Mouse (Mus musculus) liver, postnatal 0 days (tissue): ENCODE measurements around the gene Lrrc32. TPM values are rescaled to one million over a fixed set of nuclear protein-coding genes. Genes with fewer than 3 reads are reported as not detected.

Experiments used
- ATAC-seq: fragments of 200-750 bp; cut with Nextera tagmentation; 2 replicates; pipeline ENCODE4 v1.8.0; 2017; ENCODE audit warnings: mild to moderate bottlenecking, moderate library complexity
- DNase-seq: peaks from one replicate; pipeline ENCODE4 v3.0.0-alpha.2; 2016
- H3K27ac ChIP-seq: fragments of 300-500 bp; sonication (generic); 2 replicates; pipeline ENCODE4 v1.5.1; 2014; ENCODE audit warnings: antibody characterized with exemption, moderate library complexity, mild to moderate bottlenecking, low read depth
- H3K27me3 ChIP-seq: fragments of 300-500 bp; sonication (generic); 2 replicates; pipeline ENCODE4 v1.6.1; 2014; ENCODE audit warnings: low read length, control low read depth, mixed read lengths; ENCODE audit not compliant: insufficient read depth
- H3K36me3 ChIP-seq: fragments of 300-500 bp; sonication (generic); replicated peaks from 2 replicates; pipeline ENCODE4 v1.6.1; 2014; ENCODE audit warnings: mild to moderate bottlenecking, control low read depth, low read length, moderate library complexity, mixed read lengths; ENCODE audit not compliant: insufficient read depth
- H3K4me1 ChIP-seq: fragments of 300-500 bp; sonication (generic); 2 replicates; pipeline ENCODE4 v1.6.1; 2014; ENCODE audit warnings: antibody characterized with exemption, mild to moderate bottlenecking, control low read depth; ENCODE audit not compliant: insufficient read depth
- H3K4me2 ChIP-seq: fragments of 300-500 bp; sonication (generic); 2 replicates; pipeline ENCODE4 v1.6.1; 2014; ENCODE audit warnings: low read depth, mild to moderate bottlenecking, low read length, moderate library complexity, mixed read lengths
- H3K4me3 ChIP-seq: fragments of 300-500 bp; sonication (generic); 2 replicates; pipeline ENCODE4 v1.5.1; 2014; ENCODE audit warnings: low read depth, low read length
- H3K9ac ChIP-seq: fragments of 300-500 bp; sonication (generic); replicated peaks from 2 replicates; pipeline ENCODE4 v1.6.1; 2014; ENCODE audit warnings: mild to moderate bottlenecking, moderate library complexity
- H3K9me3 ChIP-seq: fragments of 300-500 bp; sonication (generic); 2 replicates; pipeline ENCODE4 v1.6.1; 2016; ENCODE audit warnings: mild to moderate bottlenecking, control low read depth, low read length, mixed read lengths
- CTCF ChIP-seq: sonication (generic); IDR thresholded peaks from 2 replicates; pipeline ENCODE4 v1.5.1; 2016; ENCODE audit warnings: antibody characterized with exemption, low read depth
- EP300 ChIP-seq: IDR thresholded peaks from 2 replicates; pipeline ENCODE4 v1.6.1; 2016; ENCODE audit warnings: antibody characterized with exemption, low read depth, mild to moderate bottlenecking
- WGBS: fragments of 180-500 bp; shearing (Covaris S2); extraction: QIAGEN DNeasy Blood & Tissue Kit; methylation state at CpG from one replicate; pipeline ENCODE4 v1.1.7; 2014; ENCODE audit not compliant: insufficient replicate concordance; 5-methylcytosine and 5-hydroxymethylcytosine counted together
- polyA plus RNA-seq: library from polyadenylated mRNA; unstranded; fragments of >200 nt; fragmentation: Nextera tagmentation; extraction: Ambion mirVana; gene quantifications from 2 replicates; pipeline ENCODE4 v1.2.1, GENCODE M21; 2015

Lrrc32 gene
- polyA plus RNA-seq, 1 experiment from 2014 or later: 6.2 TPM

DNA sequence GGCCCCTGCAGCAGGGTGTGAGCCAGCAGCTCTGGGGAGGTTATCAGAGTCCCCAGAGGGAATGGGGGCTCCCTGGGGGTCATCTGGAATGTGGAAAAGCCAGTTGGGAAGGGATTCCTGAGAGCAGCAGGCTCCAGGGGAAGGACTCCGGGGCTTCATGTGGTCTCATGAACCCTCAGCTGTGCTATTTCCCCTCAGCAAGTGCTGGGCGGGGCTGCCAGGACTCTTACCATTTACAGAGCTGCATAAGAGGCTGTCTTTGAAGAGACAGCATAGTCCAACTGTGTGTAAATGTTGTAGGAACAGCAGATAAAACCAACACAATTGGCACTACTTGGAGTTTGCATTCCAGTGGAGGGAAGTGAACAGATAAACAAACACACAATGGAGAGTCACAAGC, 61.5 kb downstream of the Lrrc32 start:
- Histone ChIP-seq H3K9me3 (no peaks in the 10 kb centered on the region), H3K4me1 (no peaks in the 10 kb centered on the region), H3K27me3 (no peaks in the 10 kb centered on the region), H3K36me3 (no peaks in the 10 kb centered on the region), H3K4me2 (no peak overlapping the region), H3K4me3 (no peak overlapping the region), H3K9ac (no peak overlapping the region), H3K27ac (peak overlapping the region; percentile 56; the same call in 1 of the 2 replicates)
- DNase-seq (no peak), ATAC-seq (no peak)
- WGBS: 25% methylated on average over 2 of the region's 2 CpGs
- no peak for TF ChIP-seq EP300
- TF ChIP-seq CTCF: no peak

DNA sequence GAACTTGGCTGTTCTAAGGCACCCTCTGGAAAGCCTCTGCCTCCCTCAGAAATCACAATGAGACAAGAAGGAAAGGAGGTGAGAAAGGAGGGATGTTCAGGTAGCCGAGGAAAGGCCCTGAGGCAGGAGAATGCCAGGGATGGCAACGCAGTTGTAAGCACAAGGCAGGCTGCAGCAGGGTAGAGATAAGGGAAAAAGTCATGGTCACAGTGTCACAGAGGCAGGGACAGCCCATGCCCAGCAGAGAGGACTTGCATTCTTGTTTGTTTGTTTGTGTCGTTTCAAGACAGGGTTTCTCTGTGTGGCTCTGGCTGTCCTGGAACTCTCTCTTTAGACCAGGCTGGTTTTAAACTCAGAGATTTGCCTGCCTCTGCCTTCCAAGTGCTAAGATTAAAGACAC, 62.0 kb downstream of the Lrrc32 start:
- Histone ChIP-seq H3K4me2 (no peak overlapping the region), H3K27me3 (no peaks in the 10 kb centered on the region), H3K36me3 (no peaks in the 10 kb centered on the region), H3K4me1 (no peaks in the 10 kb centered on the region), H3K9ac (no peak overlapping the region), H3K27ac (0 out of 2 replicates have a peak overlapping the region, but pooled peaks have one; percentile 56), H3K9me3 (no peaks in the 10 kb centered on the region), H3K4me3 (no peak overlapping the region)
- DNase-seq (no peak), ATAC-seq (no peak)
- TF ChIP-seq EP300 (no peak), CTCF (no peak)
- 25% methylated on average over 3 of the region's 3 CpGs for WGBS

Other genes with a start within 250 kb of the Lrrc32 start
- gene Acer3, start 168.1 kb upstream of the Lrrc32 start, polyA plus RNA-seq: 18.7 and 19.4 TPM in 2 replicates
- 8.3 and 18.9 TPM in 2 replicates for gene Tsku, start 128.0 kb upstream of the Lrrc32 start, polyA plus RNA-seq
- not detected in 2 replicates for gene Gucy2d, start 48.9 kb upstream of the Lrrc32 start, polyA plus RNA-seq
- gene Emsy, start 167.5 kb downstream of the Lrrc32 start, polyA plus RNA-seq: 3.4 and 3.7 TPM in 2 replicates
- gene Thap12, start 213.8 kb downstream of the Lrrc32 start, polyA plus RNA-seq: 14.0 and 15.7 TPM in 2 replicates